Mouse (Mus musculus) retina, embryonic 14.5 days (tissue): ENCODE measurements around the gene Rfc5.
A peak's percentile ranks its signal among the peaks of the same experiment; 100 is the strongest.
"Not testable (repeated sequence)": the region's sequence is repeated elsewhere in the genome, so short reads cannot be mapped to it uniquely, and the experiment has no call there.

Source experiments
- DNase-seq: peaks from one replicate; pipeline ENCODE4 v3.0.0-alpha.2; 2015; ENCODE audit warnings: low spot score

Gene Rfc5

DNA sequence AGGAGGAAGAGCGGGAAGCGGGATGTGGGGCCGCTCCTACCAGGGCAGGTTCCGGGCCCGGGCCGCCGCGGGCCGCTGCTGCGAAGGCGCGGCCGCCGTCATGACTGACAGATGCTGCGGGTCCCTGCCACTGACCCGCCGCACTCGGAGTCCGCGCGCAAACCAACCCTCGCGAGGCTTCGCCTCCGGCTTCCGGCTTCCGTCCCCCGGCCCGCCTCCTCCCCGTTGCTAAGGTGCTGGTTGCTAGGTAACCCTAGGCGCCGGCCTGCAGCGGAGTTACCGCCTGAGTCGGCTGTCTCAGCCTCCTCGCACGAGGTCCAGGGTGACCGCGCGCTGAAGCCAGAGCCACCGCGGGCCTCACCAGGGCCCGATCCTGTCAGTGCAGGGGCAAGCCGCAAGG is at the start of gene Rfc5:
Rfc5 (minus strand) TSS at position 171 of the 400 bp plus-strand sequence.
- DNase-seq: peak; percentile 98

GRCm38 (mm10) chr5:117433501-117433900 is 44.7 kb upstream of the Rfc5 start:
- not testable (repeated sequence) for DNase-seq

GRCm38 (mm10) chr5:117417442-117417841 is 28.6 kb upstream of the Rfc5 start:
- DNase-seq: no peak

DNA sequence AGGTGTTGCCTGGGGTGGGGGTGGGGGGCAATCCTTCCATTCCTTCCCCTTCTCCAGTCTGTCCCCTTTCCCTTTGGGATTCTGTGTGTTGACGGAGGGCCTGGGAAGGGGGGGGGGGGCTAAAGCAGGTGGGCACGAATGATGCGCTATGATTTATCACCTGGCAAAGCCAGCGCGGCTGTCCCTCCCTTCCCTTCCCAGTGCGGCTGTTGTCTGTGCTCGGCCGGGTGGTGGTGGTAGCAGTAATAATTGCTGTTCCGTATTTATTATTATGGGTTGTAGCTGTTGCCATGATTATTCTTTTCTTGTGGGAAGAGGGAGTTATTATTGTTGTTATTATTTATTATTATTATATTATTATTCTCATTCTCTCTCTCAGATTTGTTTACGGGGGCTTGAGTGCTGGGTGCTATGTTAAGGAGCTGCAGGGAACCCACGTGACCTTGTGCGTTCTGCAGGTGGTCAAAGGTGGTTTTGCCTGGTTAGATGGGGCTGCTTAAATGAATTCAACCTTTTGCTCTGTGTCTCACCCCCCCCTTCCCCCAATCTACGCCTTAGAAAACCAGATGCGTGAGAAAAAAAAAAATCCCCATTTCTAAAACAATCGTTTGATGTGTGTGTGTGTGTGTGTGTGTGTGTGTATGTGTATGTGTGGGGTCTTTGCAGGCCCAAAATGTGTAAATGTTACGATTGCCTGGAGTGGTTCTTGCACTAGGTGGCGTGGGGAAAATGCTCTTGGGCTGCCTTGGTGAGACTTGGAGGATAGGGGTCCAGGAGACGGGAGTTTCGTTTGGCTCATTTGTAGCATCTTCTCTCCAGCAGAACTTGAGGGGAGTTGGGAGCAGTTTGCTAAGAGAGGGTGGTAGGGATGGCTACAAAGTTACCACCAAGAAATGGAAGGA is 26.4 kb upstream of the Rfc5 start:
- no peak for DNase-seq

DNA sequence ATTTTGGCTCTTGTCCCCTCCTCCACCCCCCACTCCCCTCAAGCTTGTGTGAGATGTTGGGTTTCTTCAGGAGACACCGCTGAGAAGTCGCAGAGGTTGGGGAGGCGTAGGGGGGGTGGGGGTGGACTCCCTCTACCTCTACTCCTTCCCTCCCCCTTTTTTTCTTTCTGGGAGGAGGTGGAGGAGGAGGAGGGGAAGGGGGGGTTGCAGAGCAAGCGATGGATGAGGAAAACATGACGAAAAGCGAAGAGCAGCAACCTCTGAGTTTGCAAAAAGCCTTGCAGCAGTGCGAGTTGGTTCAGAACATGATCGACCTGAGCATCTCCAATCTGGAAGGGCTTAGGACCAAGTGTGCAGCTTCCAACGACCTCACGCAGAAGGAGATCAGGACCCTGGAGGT is 25.8 kb upstream of the Rfc5 start:
- no peak for DNase-seq

GRCm38 (mm10) chr5:117413507-117414501 is 25.0 kb upstream of the Rfc5 start, which contains the start of gene Ksr2:
TSS of gene Ksr2 (plus strand) at chr5:117414000.
- DNase-seq: peak; percentile 80

GRCm38 (mm10) chr5:117409369-117409768 is 20.5 kb upstream of the Rfc5 start:
- DNase-seq: no peak

- DNase-seq: peak; percentile 43
Observed at GRCm38 (mm10) chr5:117408216-117408615, 19.4 kb upstream of the Rfc5 start.

GRCm38 (mm10) chr5:117404671-117405070 is 15.8 kb upstream of the Rfc5 start:
- not testable (repeated sequence) for DNase-seq

DNA sequence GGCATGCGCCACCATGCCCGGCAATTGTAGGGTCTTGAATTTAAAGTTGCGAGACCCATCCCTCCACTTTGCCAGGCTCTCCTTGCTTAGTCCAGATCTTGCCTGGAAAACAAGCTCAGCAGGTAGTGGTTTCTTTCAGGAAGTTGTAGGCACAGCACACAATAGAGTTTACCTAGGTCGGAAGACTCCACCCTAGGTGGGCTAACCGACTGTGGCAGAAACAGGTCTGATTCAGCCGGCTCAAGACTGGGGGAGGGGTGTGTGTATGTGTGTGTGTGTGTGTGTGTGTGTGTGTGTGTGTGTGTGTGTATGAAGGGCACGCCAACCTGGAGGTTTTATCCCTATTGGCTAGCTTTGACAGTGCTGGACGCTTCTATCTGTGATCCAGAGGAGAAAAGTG is 14.8 kb upstream of the Rfc5 start:
- no peak for DNase-seq

DNA sequence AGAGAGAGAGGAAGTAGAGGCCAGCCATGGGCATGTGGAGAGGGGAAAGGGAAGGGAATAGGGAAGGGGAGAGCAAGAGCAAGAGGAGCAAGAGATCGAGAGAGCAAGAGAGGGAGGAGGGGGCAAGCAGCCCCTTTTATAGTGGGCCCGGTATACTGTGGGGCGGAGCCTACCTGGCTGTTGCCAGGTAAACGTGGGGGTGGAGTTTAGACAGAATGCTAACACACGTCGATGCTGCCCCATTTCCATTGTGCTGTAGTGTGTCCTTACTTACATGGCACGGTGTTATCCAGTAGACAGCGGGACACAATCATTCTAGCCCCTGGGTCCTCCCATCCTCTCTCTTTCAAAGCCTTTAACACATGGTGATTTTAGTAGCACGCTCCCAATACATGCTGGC is 10.4 kb upstream of the Rfc5 start:
- DNase-seq: no peak

DNA sequence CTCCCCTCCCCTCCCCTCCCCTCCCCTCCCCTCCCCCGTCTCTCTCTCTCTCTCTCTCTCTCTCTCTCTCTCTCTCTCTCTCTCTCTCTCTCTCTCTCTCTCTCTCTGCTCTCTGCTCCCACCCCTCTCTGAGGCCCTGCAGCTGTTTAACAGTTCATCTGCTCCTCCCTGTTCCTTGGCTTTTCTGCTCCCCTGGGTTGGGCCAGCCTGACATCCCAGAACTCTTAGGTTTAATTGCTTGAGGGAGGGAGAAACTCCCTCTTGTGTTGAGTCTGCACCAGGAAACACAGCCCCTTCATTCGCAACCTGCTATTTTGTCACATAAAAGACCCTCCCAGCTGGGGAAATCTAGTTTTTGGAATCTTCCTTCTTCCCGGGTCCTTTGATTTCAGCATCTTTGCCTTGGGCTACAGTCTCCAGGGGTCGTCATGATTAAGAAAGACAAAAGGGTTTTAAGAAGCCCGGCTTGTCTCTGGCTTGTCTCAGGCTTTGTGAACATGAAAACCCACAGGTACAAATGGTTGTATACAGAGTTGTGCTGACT is 9.2 kb upstream of the Rfc5 start:
- DNase-seq: no peak

- DNase-seq: no peak
Observed at GRCm38 (mm10) chr5:117397371-117397770, 8.5 kb upstream of the Rfc5 start.

GRCm38 (mm10) chr5:117396596-117397014 is 7.8 kb upstream of the Rfc5 start:
- no peak for DNase-seq

DNA sequence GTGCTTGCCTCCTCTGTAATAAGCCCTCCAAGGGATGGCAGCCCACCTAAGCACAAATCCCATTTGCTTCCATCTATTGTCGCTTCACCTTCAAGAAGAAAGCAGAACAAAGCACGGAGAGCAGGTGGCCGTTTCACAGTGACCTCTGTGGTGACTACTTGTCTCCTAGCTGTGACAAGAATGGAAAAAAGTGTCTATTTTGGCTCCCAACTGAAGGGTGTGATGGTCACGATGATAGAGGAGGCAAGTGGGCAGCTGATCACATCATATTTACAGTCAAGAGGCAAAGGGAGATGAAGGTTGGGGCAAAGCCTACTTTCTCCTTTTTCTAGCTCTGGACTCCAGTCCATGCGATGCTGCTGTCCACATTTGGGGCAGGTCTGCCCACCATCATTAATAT is 7.0 kb upstream of the Rfc5 start:
- DNase-seq: no peak

DNA sequence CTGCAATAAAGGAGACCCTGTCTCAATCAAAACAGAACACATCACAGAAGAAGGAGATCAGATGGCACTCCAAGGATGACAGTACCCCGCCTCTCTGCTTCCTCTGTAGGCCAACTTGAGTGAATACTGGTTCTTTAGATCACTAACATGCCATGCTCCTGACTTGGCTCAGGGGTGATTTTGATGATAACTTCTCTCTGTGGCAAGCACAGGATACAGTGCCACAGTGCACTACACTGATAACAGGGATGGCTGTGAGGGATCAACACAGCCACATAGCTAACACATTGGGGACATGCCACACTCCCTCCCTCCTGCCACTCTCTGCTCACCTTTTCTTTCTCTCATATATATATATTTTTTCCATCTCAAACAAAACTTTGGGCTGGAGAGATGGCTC is 2.0 kb upstream of the Rfc5 start:
- DNase-seq: no peak

- DNase-seq: peak; percentile 71
Observed at GRCm38 (mm10) chr5:117388296-117388751, 523 bp downstream of the Rfc5 start.

DNA sequence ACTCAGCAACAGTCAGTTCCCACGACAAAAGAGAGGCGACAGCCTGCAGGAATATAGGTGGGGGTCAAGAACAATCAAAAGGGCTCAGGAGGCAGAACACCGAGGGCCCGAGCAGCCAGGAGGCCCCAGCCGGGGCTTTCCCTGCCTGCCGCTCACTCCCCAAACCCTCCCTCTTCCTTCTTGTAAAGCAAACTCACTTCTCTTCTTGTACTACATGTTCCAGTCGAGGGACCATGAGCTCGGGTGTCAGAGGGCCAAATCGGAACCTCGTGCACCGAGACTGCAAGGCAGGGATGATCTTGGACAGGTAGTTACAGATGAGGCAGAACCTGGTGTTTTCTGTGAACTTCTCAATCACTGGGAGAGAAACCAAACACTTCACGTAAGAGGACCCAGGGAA is 5.6 kb downstream of the Rfc5 start:
- no peak for DNase-seq

- DNase-seq: no peak
Observed at GRCm38 (mm10) chr5:117381785-117382184, 7.1 kb downstream of the Rfc5 start.

DNA sequence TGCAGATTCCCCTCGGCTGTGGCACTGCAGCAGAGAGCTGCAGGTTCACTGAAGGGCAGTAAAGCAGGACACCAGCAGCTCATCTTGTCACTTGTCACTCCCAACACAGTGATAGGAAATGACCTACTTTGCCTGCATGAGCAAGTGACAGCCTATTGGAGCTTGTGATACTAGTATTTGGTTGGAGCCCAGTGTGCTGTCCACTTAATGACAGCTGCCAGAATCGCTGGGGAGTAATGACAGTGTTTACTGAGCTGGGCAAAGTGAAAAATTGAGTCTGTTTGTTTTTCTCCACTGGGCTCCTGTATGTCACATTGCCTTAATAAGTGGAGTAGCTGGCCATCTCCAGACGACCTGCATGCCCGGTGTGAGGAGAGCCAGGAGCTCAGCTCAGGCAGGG is 8.6 kb downstream of the Rfc5 start:
- no peak for DNase-seq

- not testable (repeated sequence) for DNase-seq
Observed at GRCm38 (mm10) chr5:117377731-117378130, 11.1 kb downstream of the Rfc5 start.

DNA sequence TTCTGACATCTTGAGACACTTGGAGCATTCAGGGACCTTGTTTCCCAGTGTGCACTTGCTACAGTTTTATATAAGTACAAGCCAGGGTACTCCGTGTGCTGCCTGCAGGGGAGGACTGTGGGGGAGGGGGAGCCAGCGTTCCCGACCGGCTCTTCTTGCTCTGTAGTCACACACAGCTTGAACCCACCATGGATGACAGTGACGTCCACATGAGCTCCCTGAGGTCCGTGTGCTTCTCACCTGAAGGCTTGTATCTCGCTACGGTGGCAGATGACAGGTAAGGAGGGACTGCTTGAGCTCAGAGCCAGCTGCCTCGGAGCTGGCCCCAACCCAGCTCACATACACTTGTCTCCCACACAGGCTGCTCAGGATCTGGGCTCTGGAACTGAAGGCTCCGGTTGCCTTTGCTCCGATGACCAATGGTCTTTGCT is 12.5 kb downstream of the Rfc5 start:
- no peak for DNase-seq
